Mouse (Mus musculus): ENCODE measurements around the gene Sctr. TPM values are rescaled to one million over a fixed set of nuclear protein-coding genes. Genes with fewer than 3 reads are reported as not detected.

Gene Sctr
- polyA plus RNA-seq, 1 experiment from 2014 or later = not detected

DNA sequence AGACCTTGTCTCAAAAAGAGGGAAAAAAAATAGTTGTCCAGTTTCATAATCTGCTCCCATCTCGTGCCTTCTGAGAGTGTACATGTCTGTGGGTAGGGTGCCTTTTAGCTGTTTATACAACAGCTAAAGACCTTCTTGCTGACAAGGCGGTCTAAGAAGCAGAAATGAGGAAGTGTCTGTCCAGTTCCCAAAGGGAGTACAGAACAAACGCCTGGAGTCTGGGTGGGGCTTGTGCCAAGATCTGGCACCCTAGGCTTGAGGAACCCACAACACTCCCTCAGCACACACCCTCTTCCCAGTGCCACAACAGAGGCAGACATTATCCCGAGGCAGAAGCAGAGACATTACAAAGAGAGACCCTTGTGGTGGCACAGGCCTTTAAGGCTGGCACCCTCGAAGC lies 68.8 kb downstream of the Sctr start:
- Histone ChIP-seq H3K9ac (ENCODE audit: low read length) (no peak overlapping the region), H3K36me3 (ENCODE audit: control insufficient read depth, insufficient read depth, low read length) (no peaks in the 10 kb centered on the region), H3K27me3 (ENCODE audit: control insufficient read depth, insufficient read depth, low read length) (peaks cover 2% of the 10 kb centered on the region; the same call in 1 of the 2 replicates), H3K9me3 (ENCODE audit: control insufficient read depth, low read length) (no peaks in the 10 kb centered on the region), H3K27ac (replicated peaks; ENCODE audit: low read depth, low read length) (no peak overlapping the region), H3K4me2 (ENCODE audit: low read depth, severe bottlenecking) (no peak overlapping the region), H3K4me3 (ENCODE audit: low read depth, low read length) (no peak overlapping the region), H3K4me1 (ENCODE audit: control insufficient read depth, insufficient read depth, low read length) (0 out of 2 replicates have a peak, but pooled peaks cover 5% of the 10 kb centered on the region)
- WGBS = 80% methylated on average over 5 of the region's 5 CpGs
- ATAC-seq (ENCODE audit: insufficient number of reproducible peaks, low FRiP score, low TSS enrichment, low read depth) (no peak), DNase-seq (ENCODE audit: low spot score) (no peak)

GRCm38 (mm10) chr1:120077746-120078410 lies 71.2 kb downstream of the Sctr start:
- Histone ChIP-seq H3K36me3 (ENCODE audit: control insufficient read depth, insufficient read depth, low read length) (no peaks in the 10 kb centered on the region), H3K4me1 (ENCODE audit: control insufficient read depth, insufficient read depth, low read length) (0 out of 2 replicates have a peak, but pooled peaks cover 5% of the 10 kb centered on the region), H3K4me3 (ENCODE audit: low read depth, low read length) (no peak overlapping the region), H3K4me2 (ENCODE audit: low read depth, severe bottlenecking) (no peak overlapping the region), H3K9me3 (ENCODE audit: control insufficient read depth, low read length) (no peaks in the 10 kb centered on the region), H3K27me3 (ENCODE audit: control insufficient read depth, insufficient read depth, low read length) (peaks cover 2% of the 10 kb centered on the region; the same call in 1 of the 2 replicates), H3K27ac (replicated peaks; ENCODE audit: low read depth, low read length) (no peak overlapping the region), H3K9ac (ENCODE audit: low read length) (no peak overlapping the region)
- WGBS = 20% methylated on average over 9 of the region's 9 CpGs
- ATAC-seq (ENCODE audit: insufficient number of reproducible peaks, low FRiP score, low TSS enrichment, low read depth) (no peak), DNase-seq (ENCODE audit: low spot score) (no peak)

DNA sequence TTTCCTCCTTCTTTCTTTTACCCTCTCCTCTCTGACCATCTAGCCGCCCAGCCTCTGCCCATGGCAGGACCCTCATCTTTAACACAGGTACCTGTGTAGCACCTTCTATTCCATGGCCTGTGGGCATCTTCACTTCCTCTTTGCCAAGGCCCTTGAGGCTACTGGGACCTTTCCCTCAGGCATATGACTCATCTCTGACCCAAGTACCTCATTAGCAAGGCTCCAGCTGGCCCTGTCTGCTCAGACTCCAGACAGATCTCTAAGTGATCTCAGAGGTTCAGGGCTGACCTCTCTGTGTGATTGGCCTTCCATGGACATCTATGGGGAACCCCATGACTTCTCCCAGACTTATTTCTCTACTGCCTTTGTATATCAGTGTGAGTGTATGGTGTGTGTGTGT lies 73.9 kb downstream of the Sctr start:
- no peak overlapping the region for H3K27ac ChIP-seq (replicated peaks; ENCODE audit: low read depth, low read length)
- no peaks in the 10 kb centered on the region for H3K36me3 ChIP-seq (ENCODE audit: control insufficient read depth, insufficient read depth, low read length)
- H3K4me1 ChIP-seq (ENCODE audit: control insufficient read depth, insufficient read depth, low read length) = peaks cover 2% of the 10 kb centered on the region; the same call in 1 of the 2 replicates
- H3K9ac ChIP-seq (ENCODE audit: low read length) = no peak overlapping the region
- no peak overlapping the region for H3K4me2 ChIP-seq (ENCODE audit: low read depth, severe bottlenecking)
- H3K27me3 ChIP-seq (ENCODE audit: control insufficient read depth, insufficient read depth, low read length) = no peaks in the 10 kb centered on the region
- H3K9me3 ChIP-seq (ENCODE audit: control insufficient read depth, low read length) = no peaks in the 10 kb centered on the region
- H3K4me3 ChIP-seq (ENCODE audit: low read depth, low read length) = no peak overlapping the region
- ATAC-seq (ENCODE audit: insufficient number of reproducible peaks, low FRiP score, low TSS enrichment, low read depth) (no peak), DNase-seq (ENCODE audit: low spot score) (no peak)
- 90% methylated on average over 1 of the region's 1 CpGs for WGBS

DNA sequence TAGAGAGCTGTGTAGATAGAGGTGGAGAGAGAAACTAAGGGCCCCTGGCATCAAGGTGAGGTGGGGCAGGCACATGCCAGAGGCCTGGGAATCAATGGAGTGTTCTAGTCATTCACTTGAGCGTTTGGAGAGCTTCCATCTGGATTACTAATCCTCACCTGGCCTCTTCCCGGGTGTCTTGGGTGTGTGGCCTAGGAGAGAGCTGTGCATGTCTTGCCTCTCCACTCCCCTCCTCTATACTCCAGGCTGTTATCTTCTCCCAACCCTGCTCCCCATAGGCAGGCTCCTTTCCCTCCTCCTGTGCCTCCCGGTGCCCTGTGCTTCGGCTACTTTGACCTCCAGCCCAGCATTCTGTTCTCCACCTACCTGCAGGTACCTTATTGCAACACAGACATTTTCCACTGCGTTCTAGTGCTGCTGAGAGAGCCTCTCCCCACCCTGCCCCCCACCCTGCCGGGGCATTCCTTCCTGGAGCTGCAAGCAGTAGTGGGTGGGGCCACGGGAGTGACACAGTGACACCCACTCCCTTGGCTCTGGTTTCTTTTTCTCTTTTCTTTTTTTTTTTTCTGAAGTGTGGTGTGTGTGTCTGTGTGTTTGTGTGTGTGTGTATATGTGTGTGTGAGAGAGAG lies 76.4 kb downstream of the Sctr start:
- no peaks in the 10 kb centered on the region for H3K36me3 ChIP-seq (ENCODE audit: control insufficient read depth, insufficient read depth, low read length)
- no peaks in the 10 kb centered on the region for H3K9me3 ChIP-seq (ENCODE audit: control insufficient read depth, low read length)
- H3K4me3 ChIP-seq (ENCODE audit: low read depth, low read length) = no peak overlapping the region
- DNase-seq (ENCODE audit: low spot score) = no peak
- H3K27me3 ChIP-seq (ENCODE audit: control insufficient read depth, insufficient read depth, low read length) = no peaks in the 10 kb centered on the region
- H3K4me1 ChIP-seq (ENCODE audit: control insufficient read depth, insufficient read depth, low read length) = peaks cover 2% of the 10 kb centered on the region; the same call in 1 of the 2 replicates
- no peak for ATAC-seq (ENCODE audit: insufficient number of reproducible peaks, low FRiP score, low TSS enrichment, low read depth)
- 29% methylated on average over 7 of the region's 7 CpGs for WGBS
- no peak overlapping the region for H3K27ac ChIP-seq (replicated peaks; ENCODE audit: low read depth, low read length)
- H3K9ac ChIP-seq (ENCODE audit: low read length) = no peak overlapping the region
- no peak overlapping the region for H3K4me2 ChIP-seq (ENCODE audit: low read depth, severe bottlenecking)

GRCm38 (mm10) chr1:120083921-120084517 lies 77.3 kb downstream of the Sctr start:
- DNase-seq (ENCODE audit: low spot score) = no peak
- peaks cover 2% of the 10 kb centered on the region; the same call in 1 of the 2 replicates for H3K4me1 ChIP-seq (ENCODE audit: control insufficient read depth, insufficient read depth, low read length)
- H3K9me3 ChIP-seq (ENCODE audit: control insufficient read depth, low read length) = no peaks in the 10 kb centered on the region
- no peak overlapping the region for H3K4me3 ChIP-seq (ENCODE audit: low read depth, low read length)
- H3K27ac ChIP-seq (replicated peaks; ENCODE audit: low read depth, low read length) = no peak overlapping the region
- no peaks in the 10 kb centered on the region for H3K36me3 ChIP-seq (ENCODE audit: control insufficient read depth, insufficient read depth, low read length)
- ATAC-seq (ENCODE audit: insufficient number of reproducible peaks, low FRiP score, low TSS enrichment, low read depth) = no peak
- H3K4me2 ChIP-seq (ENCODE audit: low read depth, severe bottlenecking) = no peak overlapping the region
- no peaks in the 10 kb centered on the region for H3K27me3 ChIP-seq (ENCODE audit: control insufficient read depth, insufficient read depth, low read length)
- WGBS = 45% methylated on average over 5 of the region's 5 CpGs
- no peak overlapping the region for H3K9ac ChIP-seq (ENCODE audit: low read length)

GRCm38 (mm10) chr1:120085696-120086095 lies 79.0 kb downstream of the Sctr start:
- 67% methylated on average over 3 of the region's 3 CpGs for WGBS
- H3K9me3 ChIP-seq (ENCODE audit: control insufficient read depth, low read length) = no peaks in the 10 kb centered on the region

GRCm38 (mm10) chr1:120086644-120087043 lies 80.0 kb downstream of the Sctr start:
- Histone ChIP-seq H3K4me2 (ENCODE audit: low read depth, severe bottlenecking) (no peak overlapping the region), H3K4me3 (ENCODE audit: low read depth, low read length) (no peak overlapping the region), H3K9ac (ENCODE audit: low read length) (no peak overlapping the region), H3K9me3 (ENCODE audit: control insufficient read depth, low read length) (no peaks in the 10 kb centered on the region), H3K4me1 (ENCODE audit: control insufficient read depth, insufficient read depth, low read length) (peaks cover 2% of the 10 kb centered on the region; the same call in 1 of the 2 replicates), H3K27me3 (ENCODE audit: control insufficient read depth, insufficient read depth, low read length) (no peaks in the 10 kb centered on the region), H3K27ac (replicated peaks; ENCODE audit: low read depth, low read length) (no peak overlapping the region), H3K36me3 (ENCODE audit: control insufficient read depth, insufficient read depth, low read length) (no peaks in the 10 kb centered on the region)
- WGBS = 76% methylated on average over 13 of the region's 13 CpGs
- no peak for DNase-seq (ENCODE audit: low spot score)
- ATAC-seq (ENCODE audit: insufficient number of reproducible peaks, low FRiP score, low TSS enrichment, low read depth) = no peak

More at GRCm38 (mm10) chr1:120085696-120086095, 79.0 kb downstream of the Sctr start:
- DNase-seq (ENCODE audit: low spot score) = no peak
- no peak overlapping the region for H3K4me2 ChIP-seq (ENCODE audit: low read depth, severe bottlenecking)
- no peak overlapping the region for H3K27ac ChIP-seq (replicated peaks; ENCODE audit: low read depth, low read length)
- no peak overlapping the region for H3K4me3 ChIP-seq (ENCODE audit: low read depth, low read length)
- no peaks in the 10 kb centered on the region for H3K27me3 ChIP-seq (ENCODE audit: control insufficient read depth, insufficient read depth, low read length)
- no peak overlapping the region for H3K9ac ChIP-seq (ENCODE audit: low read length)
- peaks cover 2% of the 10 kb centered on the region; the same call in 1 of the 2 replicates for H3K4me1 ChIP-seq (ENCODE audit: control insufficient read depth, insufficient read depth, low read length)
- ATAC-seq (ENCODE audit: insufficient number of reproducible peaks, low FRiP score, low TSS enrichment, low read depth) = no peak
- no peaks in the 10 kb centered on the region for H3K36me3 ChIP-seq (ENCODE audit: control insufficient read depth, insufficient read depth, low read length)

DNA sequence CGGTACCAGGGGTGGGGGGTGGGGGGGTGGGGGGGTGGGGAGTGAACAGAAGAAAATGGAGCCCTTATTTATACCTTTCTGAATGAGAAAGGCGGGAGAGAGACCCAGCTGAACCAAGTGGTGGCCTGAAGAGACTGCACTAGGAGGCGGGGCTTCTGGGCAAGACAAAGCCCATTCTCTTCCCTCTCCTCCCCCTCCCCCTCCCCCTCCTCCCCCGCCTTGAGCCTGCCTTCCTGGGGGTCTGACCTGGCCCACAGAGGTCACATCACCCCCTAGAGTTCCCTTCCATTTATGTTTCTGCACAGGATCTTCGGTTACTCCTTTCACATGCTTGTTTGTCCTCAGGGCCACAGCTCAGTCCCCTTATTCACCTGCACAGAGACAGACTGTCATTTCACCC lies 82.5 kb downstream of the Sctr start:
- Histone ChIP-seq H3K27ac (replicated peaks; ENCODE audit: low read depth, low read length) (no peak overlapping the region), H3K4me2 (ENCODE audit: low read depth, severe bottlenecking) (no peak overlapping the region), H3K9me3 (ENCODE audit: control insufficient read depth, low read length) (no peaks in the 10 kb centered on the region), H3K4me1 (ENCODE audit: control insufficient read depth, insufficient read depth, low read length) (no peaks in the 10 kb centered on the region), H3K36me3 (ENCODE audit: control insufficient read depth, insufficient read depth, low read length) (no peaks in the 10 kb centered on the region), H3K4me3 (ENCODE audit: low read depth, low read length) (no peak overlapping the region), H3K9ac (ENCODE audit: low read length) (no peak overlapping the region), H3K27me3 (ENCODE audit: control insufficient read depth, insufficient read depth, low read length) (no peaks in the 10 kb centered on the region)
- WGBS = 16% methylated on average over 3 of the region's 5 CpGs
- DNase-seq (ENCODE audit: low spot score) = no peak
- no peak for ATAC-seq (ENCODE audit: insufficient number of reproducible peaks, low FRiP score, low TSS enrichment, low read depth)

All from limb, embryonic 11.5 days (tissue).